ENCODE assay signal across 28 mouse cellular contexts in the genomic region with DNA sequence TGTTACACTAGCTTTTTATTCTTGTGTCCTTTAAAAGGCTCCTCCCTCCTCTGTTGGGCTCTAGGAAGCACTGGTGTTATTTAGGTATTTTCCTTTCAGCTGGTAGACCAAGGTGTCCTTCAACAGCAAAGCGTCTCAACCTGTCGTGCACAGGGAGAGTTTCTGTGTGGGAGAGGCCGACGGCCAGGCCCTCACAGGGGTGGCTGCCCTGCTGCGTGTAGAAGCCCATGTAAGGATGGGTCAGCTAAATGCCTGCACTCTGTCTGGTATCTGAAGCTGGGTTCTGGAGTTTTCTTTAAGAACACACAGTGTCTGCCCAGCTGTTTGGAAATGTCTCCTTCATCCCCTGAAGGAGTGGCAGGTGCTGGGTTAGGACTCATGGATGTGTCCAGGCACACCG. TPM values are rescaled to one million over a fixed set of nuclear protein-coding genes. Genes with fewer than 3 reads are reported as not detected.
"Had no signal": no experiment of that assay in that cellular context is flagged by ENCODE, and none has a peak within 500 bp of the region (broad histone marks: within the 10 kb centered on the region; RNA-seq: fewer than 3 reads in every experiment).

No protein-coding gene starts in this region.

- ATAC-seq: forebrain, embryonic 13.5 days; forebrain, embryonic 14.5 days; forebrain, embryonic 15.5 days; forebrain, embryonic 16.5 days; forebrain, postnatal 0 days had no signal

- H3K9me3 ChIP-seq: embryonic facial prominence, embryonic 10.5 days; embryonic facial prominence, embryonic 12.5 days; embryonic facial prominence, embryonic 13.5 days; embryonic facial prominence, embryonic 15.5 days; forebrain, embryonic 10.5 days; forebrain, embryonic 12.5 days; forebrain, embryonic 13.5 days; forebrain, embryonic 15.5 days had no signal

- H3K4me1 ChIP-seq: embryonic facial prominence, embryonic 12.5 days; embryonic facial prominence, embryonic 15.5 days; forebrain, embryonic 10.5 days; forebrain, embryonic 12.5 days; forebrain, embryonic 13.5 days; forebrain, embryonic 15.5 days had no signal

- DNase-seq: cerebellum, adult 18-20 months; cerebellum, adult 2 months; cerebellum, adult 8-10 months; cerebellum, adult 9-10 months; cerebellum, adult 9-11 months; cerebellum, postnatal 10 days; cerebellum, postnatal 14 days; cerebellum, postnatal 25 days; cerebellum, postnatal 36 days; embryo, embryonic 11 days; forebrain, postnatal 0 days; gastrocnemius, adult 2 months; gastrocnemius, postnatal 10 days; gastrocnemius, postnatal 14 days; gastrocnemius, postnatal 25 days; gastrocnemius, postnatal 36 days; heart, adult 2 months had no signal

- H3K27ac ChIP-seq: embryonic facial prominence, embryonic 10.5 days; embryonic facial prominence, embryonic 12.5 days; embryonic facial prominence, embryonic 13.5 days; embryonic facial prominence, embryonic 15.5 days; forebrain, embryonic 10.5 days; forebrain, embryonic 12.5 days; forebrain, embryonic 13.5 days; forebrain, embryonic 15.5 days; heart, adult 2 months had no signal

- H3K9ac ChIP-seq: embryonic facial prominence, embryonic 12.5 days; embryonic facial prominence, embryonic 13.5 days; embryonic facial prominence, embryonic 15.5 days; forebrain, embryonic 12.5 days; forebrain, embryonic 13.5 days; forebrain, embryonic 15.5 days; forebrain, postnatal 0 days had no signal

- H3K27me3 ChIP-seq: embryonic facial prominence, embryonic 12.5 days; embryonic facial prominence, embryonic 13.5 days; embryonic facial prominence, embryonic 15.5 days; forebrain, embryonic 12.5 days; forebrain, embryonic 13.5 days; forebrain, embryonic 15.5 days had no signal

- H3K4me3 ChIP-seq: embryonic facial prominence, embryonic 10.5 days; embryonic facial prominence, embryonic 12.5 days; embryonic facial prominence, embryonic 13.5 days; embryonic facial prominence, embryonic 15.5 days; erythroblast, embryonic 14.5 days; forebrain, embryonic 10.5 days; forebrain, embryonic 12.5 days; forebrain, embryonic 13.5 days; forebrain, embryonic 15.5 days; gastrocnemius, adult 2 months; heart, adult 2 months had no signal

- H3K4me2 ChIP-seq: embryonic facial prominence, embryonic 12.5 days; embryonic facial prominence, embryonic 13.5 days; embryonic facial prominence, embryonic 15.5 days; forebrain, embryonic 12.5 days; forebrain, embryonic 13.5 days; forebrain, embryonic 15.5 days had no signal

- H3K36me3 ChIP-seq: embryonic facial prominence, embryonic 10.5 days; embryonic facial prominence, embryonic 12.5 days; embryonic facial prominence, embryonic 13.5 days; embryonic facial prominence, embryonic 15.5 days; forebrain, embryonic 10.5 days; forebrain, embryonic 12.5 days; forebrain, embryonic 15.5 days had no signal

RNA-seq across cellular contexts. Expression of gene Amigo2, which starts 43.3 kb away (rescaled TPM):
- polyA plus RNA-seq: erythroblast, embryonic 14.5 days had no signal
